Mouse (Mus musculus): ENCODE measurements at regions not wholly inside any gene's neighbourhood (a gene's known extent, or its start where the extent isn't known, plus 50 kb on each side); places are given as distances from the start of the nearest gene placed in this dataset.

DNA sequence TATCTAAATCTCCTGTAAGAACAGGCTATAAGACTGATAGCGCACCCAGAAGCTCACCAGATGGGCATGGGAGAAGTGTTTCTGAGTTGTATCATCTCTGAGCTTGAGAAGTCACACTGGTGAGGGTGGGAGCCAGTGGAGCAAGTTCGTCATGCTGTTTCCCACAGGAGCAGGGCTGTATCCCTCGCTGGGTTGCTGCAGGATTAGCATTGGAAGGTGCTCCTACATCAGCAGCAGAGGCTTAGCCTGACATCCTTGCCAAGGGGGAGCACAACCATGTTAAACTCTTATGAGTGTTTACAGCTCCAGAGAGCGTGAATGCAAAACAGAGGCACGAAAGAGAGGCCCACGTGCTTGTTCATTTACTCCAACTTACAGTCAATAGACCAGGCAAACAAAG lies 395.4 kb upstream of the Atp11b start:
- no peak for ATAC-seq (replicated peaks; ENCODE audit: low FRiP score)

DNA sequence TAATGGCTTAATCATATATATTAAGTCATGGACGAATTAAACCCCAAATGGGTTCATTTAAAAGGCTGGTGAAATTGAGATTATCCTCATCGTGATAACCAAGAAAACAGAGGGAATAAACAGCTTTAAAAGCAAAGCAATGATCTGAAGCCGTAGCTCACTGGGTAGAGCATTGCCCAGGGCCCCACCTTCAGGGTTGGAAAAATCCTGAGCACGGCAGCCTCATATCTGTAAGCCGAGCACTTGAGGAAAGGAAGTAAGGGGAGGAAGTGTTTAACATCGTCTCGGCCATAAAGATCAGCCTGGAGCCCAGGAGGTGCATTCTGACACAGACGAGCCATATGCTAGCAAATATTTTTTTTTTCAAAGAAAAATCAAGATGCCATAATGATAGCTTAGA lies 394.6 kb upstream of the Atp11b start:
- Histone ChIP-seq H3K4me3 (replicated peaks) (no peak overlapping the region), H3K27ac (no peak overlapping the region), H3K9me3 (replicated peaks) (no peaks in the 10 kb centered on the region), H3K4me2 (no peak overlapping the region), H3K27me3 (no peaks in the 10 kb centered on the region), H3K36me3 (no peaks in the 10 kb centered on the region), H3K4me1 (0 out of 2 replicates have a peak, but pooled peaks cover 6% of the 10 kb centered on the region), H3K9ac (no peak overlapping the region)
- ATAC-seq (replicated peaks; ENCODE audit: low FRiP score), result no peak
- WGBS, result 27% methylated on average over 8 of the region's 8 CpGs

More for the DNA sequence above, 395.4 kb upstream of the Atp11b start:
- Histone ChIP-seq H3K9me3 (replicated peaks) (no peaks in the 10 kb centered on the region), H3K36me3 (no peaks in the 10 kb centered on the region), H3K4me2 (no peak overlapping the region), H3K4me1 (0 out of 2 replicates have a peak, but pooled peaks cover 7% of the 10 kb centered on the region), H3K9ac (no peak overlapping the region), H3K27ac (no peak overlapping the region), H3K27me3 (no peaks in the 10 kb centered on the region), H3K4me3 (replicated peaks) (no peak overlapping the region)
- WGBS, result 74% methylated on average over 6 of the region's 6 CpGs

DNA sequence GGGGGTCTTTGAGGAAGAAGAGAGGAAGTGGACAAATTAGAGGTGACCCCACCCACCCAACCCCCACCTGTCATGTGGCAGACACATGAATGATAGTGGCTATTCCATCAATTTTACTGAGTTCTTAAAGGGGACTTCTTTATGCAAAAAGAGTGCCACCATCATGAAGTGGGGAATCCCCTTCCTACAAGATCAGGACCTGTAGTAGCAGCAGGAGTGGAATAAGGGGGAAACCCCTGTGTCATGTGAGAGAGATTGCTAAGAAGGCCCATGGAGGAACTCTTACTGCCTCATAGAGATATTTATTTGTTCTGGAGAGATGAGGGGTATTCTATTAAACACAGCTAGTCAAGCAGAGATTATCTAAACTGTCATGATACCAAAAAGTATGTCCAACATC lies 393.4 kb upstream of the Atp11b start:
- Histone ChIP-seq H3K4me1 (0 out of 2 replicates have a peak, but pooled peaks cover 4% of the 10 kb centered on the region), H3K27me3 (no peaks in the 10 kb centered on the region), H3K27ac (no peak overlapping the region), H3K36me3 (no peaks in the 10 kb centered on the region), H3K4me3 (replicated peaks) (no peak overlapping the region), H3K9me3 (replicated peaks) (no peaks in the 10 kb centered on the region), H3K9ac (no peak overlapping the region), H3K4me2 (no peak overlapping the region)
- ATAC-seq (replicated peaks; ENCODE audit: low FRiP score), result no peak

DNA sequence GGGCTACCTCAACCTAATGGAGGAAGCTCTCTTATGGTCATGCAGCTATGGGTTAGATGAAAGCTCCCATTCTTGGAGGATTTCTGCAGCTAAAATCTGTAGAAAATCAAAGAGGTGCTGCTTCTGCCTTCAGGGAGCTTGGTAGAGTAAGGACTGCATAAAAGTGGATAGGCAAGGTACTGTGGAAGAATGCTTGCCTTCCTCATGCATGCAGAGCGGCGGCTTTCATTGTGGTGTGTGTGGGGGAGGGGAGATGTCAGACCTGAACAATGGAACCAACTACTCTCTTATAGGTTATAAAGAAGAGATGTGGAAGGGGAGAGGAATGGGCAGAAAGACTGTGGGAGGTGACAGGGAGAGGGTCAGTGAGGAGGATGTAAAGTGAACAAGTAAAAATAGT lies 392.8 kb upstream of the Atp11b start:
- H3K9ac ChIP-seq, result no peak overlapping the region
- H3K9me3 ChIP-seq (replicated peaks), result no peaks in the 10 kb centered on the region
- no peak for ATAC-seq (replicated peaks; ENCODE audit: low FRiP score)
- no peak overlapping the region for H3K4me2 ChIP-seq
- H3K36me3 ChIP-seq, result no peaks in the 10 kb centered on the region
- H3K4me1 ChIP-seq, result 0 out of 2 replicates have a peak, but pooled peaks cover 4% of the 10 kb centered on the region
- H3K4me3 ChIP-seq (replicated peaks), result no peak overlapping the region
- no peak overlapping the region for H3K27ac ChIP-seq
- WGBS, result 87% methylated on average over 2 of the region's 2 CpGs
- no peaks in the 10 kb centered on the region for H3K27me3 ChIP-seq

DNA sequence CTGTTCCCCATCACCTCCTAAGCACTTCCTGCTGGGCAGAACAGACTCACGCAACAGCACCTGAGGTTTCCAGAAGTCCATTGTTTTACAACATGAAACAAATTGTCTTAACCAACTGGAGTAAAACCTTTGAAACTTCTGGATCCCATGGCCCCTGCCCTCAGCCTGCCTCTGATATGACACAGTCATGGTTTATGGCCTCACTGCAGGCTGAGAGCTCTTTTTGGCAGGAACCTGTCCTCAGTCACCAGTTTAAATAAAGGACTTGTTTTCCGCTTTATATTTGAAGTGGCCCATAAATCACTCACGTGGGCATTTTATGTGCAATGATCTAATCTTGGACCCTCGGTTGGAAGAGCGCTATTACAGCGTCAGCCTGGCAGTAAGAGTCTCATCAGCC lies 388.5 kb upstream of the Atp11b start:
- H3K36me3 ChIP-seq, result no peaks in the 10 kb centered on the region
- no peak overlapping the region for H3K4me2 ChIP-seq
- no peak overlapping the region for H3K9ac ChIP-seq
- no peaks in the 10 kb centered on the region for H3K4me1 ChIP-seq
- no peaks in the 10 kb centered on the region for H3K27me3 ChIP-seq
- 56% methylated on average over 6 of the region's 6 CpGs for WGBS
- H3K4me3 ChIP-seq (replicated peaks), result no peak overlapping the region
- H3K9me3 ChIP-seq (replicated peaks), result no peaks in the 10 kb centered on the region
- ATAC-seq (replicated peaks; ENCODE audit: low FRiP score), result no peak
- H3K27ac ChIP-seq, result no peak overlapping the region

DNA sequence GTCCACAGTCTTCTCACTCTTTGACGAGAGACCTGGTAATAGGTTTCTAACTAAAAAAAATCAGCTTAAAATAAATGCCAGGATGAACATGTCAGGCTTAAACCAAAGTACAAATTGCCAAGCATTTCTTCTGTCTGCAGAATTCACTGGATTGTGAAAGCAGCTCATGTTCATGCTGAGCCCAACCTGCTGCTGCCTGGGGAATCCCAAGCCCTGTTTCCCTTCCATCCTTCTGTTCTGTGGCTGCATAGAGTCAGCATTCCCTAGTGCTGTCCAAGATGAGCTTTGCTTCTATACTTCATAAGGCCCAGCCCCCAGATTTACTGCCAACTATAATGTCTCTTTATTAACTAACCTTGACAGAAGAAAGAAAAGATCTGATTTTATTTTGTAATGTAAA lies 381.6 kb upstream of the Atp11b start:
- Histone ChIP-seq H3K4me2 (no peak overlapping the region), H3K27me3 (no peaks in the 10 kb centered on the region), H3K9me3 (replicated peaks) (no peaks in the 10 kb centered on the region), H3K36me3 (no peaks in the 10 kb centered on the region), H3K27ac (no peak overlapping the region), H3K9ac (no peak overlapping the region), H3K4me3 (replicated peaks) (no peak overlapping the region), H3K4me1 (no peaks in the 10 kb centered on the region)
- 80% methylated on average over 1 of the region's 1 CpGs for WGBS
- ATAC-seq (replicated peaks; ENCODE audit: low FRiP score), result no peak

DNA sequence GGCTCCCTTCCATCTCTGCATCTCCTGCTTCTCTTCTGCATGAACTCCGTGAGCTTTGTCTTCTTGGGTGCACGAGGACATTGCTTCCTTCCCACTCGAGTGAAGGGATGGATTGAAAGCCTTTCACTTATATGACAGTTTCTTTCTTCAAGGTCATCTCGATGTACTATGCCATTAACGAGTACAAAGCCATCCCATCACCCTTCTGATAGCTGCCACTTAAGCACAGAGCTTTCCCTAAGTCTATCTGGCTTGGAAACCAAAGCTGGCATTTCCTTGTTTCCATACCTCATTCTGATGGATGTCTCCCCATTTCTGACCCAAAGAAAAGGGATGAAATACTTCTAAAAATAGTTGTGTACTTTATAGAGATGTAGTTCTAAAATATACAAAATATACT lies 366.5 kb upstream of the Atp11b start:
- H3K9me3 ChIP-seq (replicated peaks), result no peaks in the 10 kb centered on the region
- ATAC-seq (replicated peaks; ENCODE audit: low FRiP score), result no peak
- H3K36me3 ChIP-seq, result no peaks in the 10 kb centered on the region
- WGBS, result 75% methylated on average over 5 of the region's 5 CpGs
- H3K4me2 ChIP-seq, result no peak overlapping the region
- H3K9ac ChIP-seq, result no peak overlapping the region
- H3K27ac ChIP-seq, result no peak overlapping the region
- no peaks in the 10 kb centered on the region for H3K27me3 ChIP-seq
- no peak overlapping the region for H3K4me3 ChIP-seq (replicated peaks)
- no peaks in the 10 kb centered on the region for H3K4me1 ChIP-seq

DNA sequence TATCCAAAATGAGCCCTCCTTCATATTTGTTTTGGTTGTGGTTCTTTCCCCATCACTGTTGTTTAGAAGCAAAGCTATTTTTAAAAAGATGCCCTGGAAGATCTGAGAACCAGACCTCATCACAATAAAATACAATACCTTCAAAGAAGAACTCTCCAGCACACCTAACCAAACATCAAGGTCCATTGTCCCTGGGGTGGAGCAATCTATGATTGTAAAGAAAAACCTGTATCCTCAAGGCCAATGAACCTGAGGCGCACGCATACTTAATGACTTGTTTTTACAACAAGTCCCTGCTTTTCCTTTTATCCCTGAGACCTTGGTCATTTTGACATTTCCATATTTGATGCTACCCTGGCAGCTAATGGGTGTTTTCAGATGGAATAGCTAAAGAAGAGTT lies 361.2 kb upstream of the Atp11b start:
- Histone ChIP-seq H3K4me2 (no peak overlapping the region), H3K4me3 (replicated peaks) (no peak overlapping the region), H3K4me1 (no peaks in the 10 kb centered on the region), H3K27ac (no peak overlapping the region), H3K9ac (no peak overlapping the region), H3K27me3 (no peaks in the 10 kb centered on the region), H3K36me3 (no peaks in the 10 kb centered on the region), H3K9me3 (replicated peaks) (no peaks in the 10 kb centered on the region)
- WGBS, result 88% methylated on average over 2 of the region's 2 CpGs
- no peak for ATAC-seq (replicated peaks; ENCODE audit: low FRiP score)

DNA sequence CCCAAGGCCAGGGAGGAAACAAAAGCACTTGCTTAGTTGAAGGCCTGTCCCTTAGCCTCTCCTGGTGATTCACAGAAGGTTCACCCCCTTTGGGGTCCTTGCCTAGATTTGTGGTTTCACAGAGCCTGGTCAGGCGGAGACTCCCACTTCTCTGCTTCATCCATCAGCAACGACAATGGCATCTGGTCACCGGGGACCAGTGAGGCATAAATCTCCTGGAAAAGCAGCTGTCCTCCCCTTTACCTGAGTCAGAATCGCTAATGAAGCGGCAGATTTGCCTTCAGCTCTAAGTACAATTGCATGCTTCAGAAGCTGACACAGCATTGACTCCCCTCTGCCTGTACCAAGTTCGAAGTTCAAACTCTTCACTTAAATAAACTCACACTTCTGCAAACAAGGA lies 353.7 kb upstream of the Atp11b start:
- peaks cover 8% of the 10 kb centered on the region for H3K4me1 ChIP-seq
- no peaks in the 10 kb centered on the region for H3K36me3 ChIP-seq
- no peaks in the 10 kb centered on the region for H3K9me3 ChIP-seq (replicated peaks)
- H3K27me3 ChIP-seq, result no peaks in the 10 kb centered on the region
- WGBS, result 15% methylated on average over 6 of the region's 6 CpGs
- H3K9ac ChIP-seq, result no peak overlapping the region
- no peak overlapping the region for H3K4me2 ChIP-seq
- no peak overlapping the region for H3K27ac ChIP-seq
- peak; percentile 92 for ATAC-seq (replicated peaks; ENCODE audit: low FRiP score)
- H3K4me3 ChIP-seq (replicated peaks), result no peak overlapping the region

DNA sequence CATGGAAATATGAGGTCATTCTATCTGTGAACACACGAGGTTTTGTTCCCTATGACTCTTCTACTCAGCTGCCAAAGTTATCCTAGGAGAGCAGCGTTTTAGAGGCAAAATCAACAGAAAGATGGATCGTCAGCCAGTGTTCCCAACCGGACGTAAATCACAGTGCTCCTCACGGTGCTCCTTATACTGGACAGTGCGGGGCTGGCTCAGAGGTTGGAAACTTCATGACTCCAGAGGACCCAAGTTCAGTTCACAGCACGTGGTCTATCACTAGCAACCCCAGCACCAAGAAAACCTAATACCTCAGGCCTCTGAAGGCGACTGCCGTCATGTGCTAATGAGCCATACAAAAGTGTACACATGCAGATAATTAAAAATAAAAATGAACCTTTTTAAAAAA lies 351.2 kb upstream of the Atp11b start:
- ATAC-seq (replicated peaks; ENCODE audit: low FRiP score), result no peak
- H3K27ac ChIP-seq, result no peak overlapping the region
- H3K4me1 ChIP-seq, result peaks cover 15% of the 10 kb centered on the region
- no peak overlapping the region for H3K4me2 ChIP-seq
- WGBS, result 66% methylated on average over 10 of the region's 10 CpGs
- no peak overlapping the region for H3K4me3 ChIP-seq (replicated peaks)
- no peaks in the 10 kb centered on the region for H3K9me3 ChIP-seq (replicated peaks)
- no peaks in the 10 kb centered on the region for H3K36me3 ChIP-seq
- H3K9ac ChIP-seq, result no peak overlapping the region
- H3K27me3 ChIP-seq, result no peaks in the 10 kb centered on the region

DNA sequence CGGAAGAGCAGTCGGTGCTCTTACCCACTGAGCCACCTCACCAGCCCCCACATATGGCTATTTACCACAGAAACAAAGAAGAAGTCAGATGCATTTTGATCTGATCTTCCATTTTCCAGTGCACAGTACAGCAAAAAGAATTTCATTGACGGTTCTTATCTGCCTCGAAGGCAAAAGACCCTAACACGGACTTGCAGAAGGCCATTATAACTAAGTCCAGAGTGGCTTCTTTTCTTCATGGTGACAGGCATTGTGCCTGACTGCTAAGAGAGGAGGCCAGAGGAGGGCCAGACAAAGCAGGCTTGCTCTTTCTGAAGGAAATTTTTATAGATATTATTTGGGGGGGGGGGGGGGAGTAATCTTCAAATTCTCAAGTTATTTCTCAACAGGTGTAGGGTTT lies 350.0 kb upstream of the Atp11b start:
- no peak for ATAC-seq (replicated peaks; ENCODE audit: low FRiP score)
- Histone ChIP-seq H3K27me3 (no peaks in the 10 kb centered on the region), H3K4me1 (peaks cover 15% of the 10 kb centered on the region), H3K9me3 (replicated peaks) (no peaks in the 10 kb centered on the region), H3K4me3 (replicated peaks) (no peak overlapping the region), H3K36me3 (no peaks in the 10 kb centered on the region), H3K9ac (no peak overlapping the region), H3K27ac (no peak overlapping the region), H3K4me2 (no peak overlapping the region)
- WGBS, result 91% methylated on average over 5 of the region's 5 CpGs

DNA sequence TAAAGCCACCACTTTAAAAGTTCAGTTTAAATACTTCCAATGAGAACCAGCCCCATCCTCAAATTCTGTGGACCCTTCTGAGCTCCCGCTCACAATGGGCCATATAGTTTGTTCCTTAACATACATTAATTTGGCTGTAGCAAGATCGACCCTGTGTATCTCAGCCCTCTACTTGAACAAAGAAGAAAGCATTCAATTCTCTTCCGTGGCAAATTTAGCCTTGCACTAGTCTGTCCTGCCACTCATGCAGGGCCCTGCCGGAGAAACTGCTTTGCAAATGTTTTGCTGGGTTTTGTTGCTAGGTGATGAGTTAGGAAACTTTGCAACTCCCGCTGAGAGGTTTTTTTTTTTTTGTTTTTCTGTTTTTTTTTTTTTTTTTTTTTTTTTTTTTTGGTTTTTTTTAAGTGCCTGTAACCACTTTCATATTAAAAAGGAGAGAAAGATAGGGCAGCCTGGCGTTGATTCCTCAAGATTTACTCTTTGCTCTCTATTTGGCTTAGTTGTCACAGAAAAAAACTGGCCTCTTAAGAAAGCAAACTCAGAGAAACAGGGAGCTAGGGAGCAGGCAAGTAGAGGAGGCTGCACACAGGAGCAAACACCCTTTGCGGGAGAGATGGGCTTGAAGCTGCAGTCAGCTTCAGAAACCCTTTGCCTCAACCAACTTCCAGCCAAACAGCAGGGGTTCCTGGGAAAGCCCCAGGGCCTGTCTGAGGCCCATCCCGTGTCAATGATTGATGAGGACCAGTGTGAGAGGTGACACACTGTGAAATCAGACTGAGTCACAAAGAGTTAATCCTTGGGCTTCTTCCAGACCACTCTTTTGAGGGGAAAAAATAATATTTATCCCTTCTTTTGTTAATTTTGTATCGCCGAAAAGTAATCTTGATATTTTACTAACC lies 349.2 kb upstream of the Atp11b start:
- H3K27ac ChIP-seq, result peak overlapping the region; percentile 33
- H3K4me3 ChIP-seq (replicated peaks), result no peak overlapping the region
- H3K9me3 ChIP-seq (replicated peaks), result no peaks in the 10 kb centered on the region
- peaks cover 15% of the 10 kb centered on the region for H3K4me1 ChIP-seq
- no peaks in the 10 kb centered on the region for H3K36me3 ChIP-seq
- WGBS, result 15% methylated on average over 10 of the region's 10 CpGs
- ATAC-seq (replicated peaks; ENCODE audit: low FRiP score), result peak; percentile 60
- H3K9ac ChIP-seq, result no peak overlapping the region
- peak overlapping the region; percentile 36 for H3K4me2 ChIP-seq
- H3K27me3 ChIP-seq, result no peaks in the 10 kb centered on the region

DNA sequence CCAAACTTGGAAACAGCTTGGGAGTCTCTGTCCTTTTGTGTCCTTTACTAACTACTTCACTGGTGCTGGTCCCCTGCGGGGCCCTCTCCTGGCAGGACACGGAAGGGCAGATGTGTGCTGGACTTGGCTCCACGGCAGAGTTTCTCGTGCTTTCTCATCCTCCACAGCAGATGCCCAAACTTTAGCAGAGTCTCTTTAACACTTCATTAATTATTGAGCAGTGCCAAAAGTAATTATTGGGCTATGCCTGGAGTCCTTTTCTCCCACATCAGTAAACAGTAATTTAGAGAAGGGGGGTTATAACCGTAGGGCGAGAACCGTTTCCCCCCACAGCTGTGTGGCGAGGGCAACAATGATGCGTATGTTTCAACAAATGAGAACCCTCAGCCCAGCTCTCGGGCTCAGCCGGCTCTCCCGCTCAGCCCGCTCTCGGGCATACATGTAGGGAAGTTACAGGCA lies 348.3 kb upstream of the Atp11b start:
- peak; percentile 49; the same call in 1 of the 2 replicates for ATAC-seq (replicated peaks; ENCODE audit: low FRiP score)
- 49% methylated on average over 14 of the region's 14 CpGs for WGBS

More for the DNA sequence above, 348.3 kb upstream of the Atp11b start:
- H3K9me3 ChIP-seq (replicated peaks), result no peaks in the 10 kb centered on the region
- H3K9ac ChIP-seq, result no peak overlapping the region
- H3K27me3 ChIP-seq, result no peaks in the 10 kb centered on the region
- peak overlapping the region; percentile 33; the same call in 1 of the 2 replicates for H3K27ac ChIP-seq
- H3K4me3 ChIP-seq (replicated peaks), result no peak overlapping the region
- H3K4me2 ChIP-seq, result peak overlapping the region; percentile 36
- no peaks in the 10 kb centered on the region for H3K36me3 ChIP-seq
- peaks cover 15% of the 10 kb centered on the region for H3K4me1 ChIP-seq
